Mouse (Mus musculus) liver, embryonic 14.5 days (tissue): ENCODE measurements around the gene Cachd1.

ENCODE experiments used
- CTCF ChIP-seq: IDR thresholded peaks from 2 replicates; pipeline ENCODE4 v1.5.1; 2016; ENCODE audit warnings: antibody characterized with exemption, low read depth, control low read depth
- EP300 ChIP-seq: IDR thresholded peaks from 2 replicates; pipeline ENCODE4 v1.6.1; 2016; ENCODE audit warnings: antibody characterized with exemption, low read depth

DNA sequence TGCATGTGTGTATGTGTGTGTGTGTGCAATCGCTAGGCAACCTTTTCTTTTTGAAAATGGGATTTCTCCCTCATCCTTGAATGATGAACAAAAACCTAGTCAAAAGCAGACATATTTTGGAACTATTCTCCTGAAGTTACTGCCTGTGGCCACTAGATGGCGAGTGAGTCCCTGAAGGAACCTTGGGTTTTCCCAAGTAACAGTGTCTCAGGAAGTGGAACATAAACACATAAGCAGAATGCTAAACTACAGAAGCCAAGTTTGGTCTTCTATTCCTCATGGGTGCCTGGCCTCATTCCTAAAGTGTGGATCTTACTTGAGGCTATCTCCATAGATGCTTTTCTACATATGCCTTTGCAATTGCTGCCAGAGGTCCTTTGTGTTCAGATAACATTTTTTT lies 221.7 kb downstream of the Cachd1 start:
- TF ChIP-seq CTCF (peak; percentile 88), EP300 (no peak)
